Mouse (Mus musculus): ENCODE results near the gene March10.

GRCm38 (mm10) chr11:105366051-105366450, 90.5 kb downstream of the March10 start:
- TF ChIP-seq HCFC1 (IDR thresholded peaks at IDR 0.05; ENCODE audit: borderline replicate concordance, insufficient read depth, low read length) = no peak
- no peak for TF ChIP-seq MAFK (IDR thresholded peaks at IDR 0.05; ENCODE audit: insufficient read depth, low read depth, low read length)
- no peak for TF ChIP-seq ZC3H11A (IDR thresholded peaks at IDR 0.05; ENCODE audit: borderline replicate concordance, low read depth, low read length)
- no peak for TF ChIP-seq CHD2 (IDR thresholded peaks at IDR 0.05; ENCODE audit: low read depth, low read length)
- no peak for TF ChIP-seq ZNF384 (IDR thresholded peaks at IDR 0.05; ENCODE audit: low read depth, low read length)

All from ES-E14 (cell line).